Mouse (Mus musculus) forelimb bud, embryonic 11.5 days (tissue): ENCODE results near the gene Gm17387.

Experiments
- DNase-seq: peaks from one replicate; pipeline ENCODE4 v3.0.0-alpha.2; 2012; ENCODE audit warnings: low read depth, low spot score

Gene Gm17387

GRCm38 (mm10) chr7:141047581-141048225 is 18.8 kb downstream of the Gm17387 start:
- DNase-seq, result no peak

- DNase-seq, result peak; percentile 95
Measured at GRCm38 (mm10) chr7:141048226-141049218, 19.6 kb downstream of the Gm17387 start.

GRCm38 (mm10) chr7:141049326-141049725 is 20.4 kb downstream of the Gm17387 start:
- DNase-seq, result no peak

GRCm38 (mm10) chr7:141051060-141051685 is 22.2 kb downstream of the Gm17387 start:
- no peak for DNase-seq

- no peak for DNase-seq
Measured at GRCm38 (mm10) chr7:141052016-141052415, 23.1 kb downstream of the Gm17387 start.

- DNase-seq, result no peak
Measured at GRCm38 (mm10) chr7:141052421-141052820, 23.5 kb downstream of the Gm17387 start.

- no peak for DNase-seq
Measured at GRCm38 (mm10) chr7:141055785-141056184, 26.9 kb downstream of the Gm17387 start.

- no peak for DNase-seq
Measured at GRCm38 (mm10) chr7:141056976-141057375, 28.0 kb downstream of the Gm17387 start.

GRCm38 (mm10) chr7:141057541-141057940 is 28.6 kb downstream of the Gm17387 start:
- no peak for DNase-seq

- no peak for DNase-seq
Measured at GRCm38 (mm10) chr7:141058601-141059341, 29.8 kb downstream of the Gm17387 start.

GRCm38 (mm10) chr7:141059929-141060328 is 31.0 kb downstream of the Gm17387 start:
- no peak for DNase-seq

GRCm38 (mm10) chr7:141060426-141061242 is 31.7 kb downstream of the Gm17387 start, which contains the start of gene B4galnt4:
TSS of gene B4galnt4 (plus strand) at chr7:141061104.
- DNase-seq, result peak; percentile 86

GRCm38 (mm10) chr7:141061269-141061692 is 32.4 kb downstream of the Gm17387 start:
- DNase-seq, result no peak

GRCm38 (mm10) chr7:141062525-141062924 is 33.6 kb downstream of the Gm17387 start:
- no peak for DNase-seq

- DNase-seq, result no peak
Measured at GRCm38 (mm10) chr7:141063353-141063752, 34.4 kb downstream of the Gm17387 start.

GRCm38 (mm10) chr7:141064175-141064574 is 35.2 kb downstream of the Gm17387 start:
- DNase-seq, result no peak

- DNase-seq, result no peak
Measured at GRCm38 (mm10) chr7:141064576-141064975, 35.6 kb downstream of the Gm17387 start.

GRCm38 (mm10) chr7:141068351-141068750 is 39.4 kb downstream of the Gm17387 start:
- no peak for DNase-seq

- peak; percentile 84 for DNase-seq
Measured at GRCm38 (mm10) chr7:141070058-141070862, 41.3 kb downstream of the Gm17387 start.
